Mouse (Mus musculus): ENCODE results near the gene Fndc3b. TPM values are rescaled to one million over a fixed set of nuclear protein-coding genes. Genes with fewer than 3 reads are reported as not detected.

The Fndc3b gene
- polyA plus RNA-seq, 1 experiment = 7.1 TPM

- Histone ChIP-seq H3K27ac (ENCODE audit: insufficient read depth, low read length) (no peak within 1 kb of the TSS), H3K4me1 (ENCODE audit: control insufficient read depth, insufficient read depth, low read length) (no peaks in the 10 kb centered on the region), H3K4me3 (ENCODE audit: insufficient read depth, low read length) (peak within 1 kb of the TSS; percentile 10; the same call in 1 of the 2 replicates)
- no peak for TF ChIP-seq CTCF (IDR thresholded peaks at IDR 0.05; ENCODE audit: extremely low read depth, insufficient read depth, low read length)
- TF ChIP-seq POLR2A (IDR thresholded peaks at IDR 0.05; ENCODE audit: extremely low read depth, insufficient read depth, low read length) = no peak
Measured at GRCm38 (mm10) chr3:27371276-27371621, 339.9 kb downstream of the Fndc3b start, which contains the start of gene Ghsr. Gene Ghsr, plus strand, starts transcription at chr3:27371351.

GRCm38 (mm10) chr3:27370582-27371275 is 340.4 kb downstream of the Fndc3b start:
- H3K4me3 ChIP-seq (ENCODE audit: insufficient read depth, low read length) = peak overlapping the region; percentile 10; the same call in 1 of the 2 replicates

GRCm38 (mm10) chr3:27370125-27370524 is 341.0 kb downstream of the Fndc3b start:
- H3K27ac ChIP-seq (ENCODE audit: insufficient read depth, low read length) = no peak overlapping the region
- TF ChIP-seq POLR2A (IDR thresholded peaks at IDR 0.05; ENCODE audit: extremely low read depth, insufficient read depth, low read length) (no peak), CTCF (IDR thresholded peaks at IDR 0.05; ENCODE audit: extremely low read depth, insufficient read depth, low read length) (no peak)
- no peaks in the 10 kb centered on the region for H3K4me1 ChIP-seq (ENCODE audit: control insufficient read depth, insufficient read depth, low read length)
- H3K4me3 ChIP-seq (ENCODE audit: insufficient read depth, low read length) = no peak overlapping the region

More at GRCm38 (mm10) chr3:27370582-27371275, 340.4 kb downstream of the Fndc3b start:
- no peak overlapping the region for H3K27ac ChIP-seq (ENCODE audit: insufficient read depth, low read length)
- no peaks in the 10 kb centered on the region for H3K4me1 ChIP-seq (ENCODE audit: control insufficient read depth, insufficient read depth, low read length)
- TF ChIP-seq POLR2A (IDR thresholded peaks at IDR 0.05; ENCODE audit: extremely low read depth, insufficient read depth, low read length) (no peak), CTCF (IDR thresholded peaks at IDR 0.05; ENCODE audit: extremely low read depth, insufficient read depth, low read length) (no peak)

Other genes with a start within 250 kb of the Fndc3b start
- 0.89 and 3.3 TPM in 2 replicates for gene Tmem212, start 185.1 kb upstream of the Fndc3b start, polyA plus RNA-seq (2012; rRNA removed)
- 6.0 and 7.6 TPM in 2 replicates for gene Pld1, start 227.4 kb upstream of the Fndc3b start, polyA plus RNA-seq (2012; rRNA removed)

All from cortical plate, adult 2 months (tissue).